Mouse (Mus musculus): ENCODE results near the gene Uts2r.
A peak's percentile ranks its signal among the peaks of the same experiment; 100 is the strongest.

Uts2r gene

DNA sequence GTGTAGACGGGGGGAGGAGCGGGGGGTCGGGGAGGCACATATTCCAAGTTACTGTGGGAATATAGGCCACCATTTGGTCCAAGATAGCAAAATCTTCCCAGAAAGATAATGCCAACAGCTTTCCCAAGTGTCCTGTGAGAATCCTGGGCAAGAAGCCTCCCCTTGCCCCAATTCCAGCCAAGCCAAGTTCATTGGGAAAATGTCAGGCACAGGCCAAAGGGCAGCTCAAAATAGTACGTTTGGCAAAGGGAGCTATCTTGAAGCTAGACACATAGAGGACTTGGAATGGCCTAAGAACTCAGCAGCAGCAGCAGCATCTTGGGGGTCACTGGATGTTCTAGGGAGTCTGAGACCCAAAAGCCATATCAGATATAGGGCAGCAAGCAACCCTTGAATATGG lies 3.7 kb downstream of the Uts2r start:
- no peak for DNase-seq (ENCODE audit: low spot score)

DNA sequence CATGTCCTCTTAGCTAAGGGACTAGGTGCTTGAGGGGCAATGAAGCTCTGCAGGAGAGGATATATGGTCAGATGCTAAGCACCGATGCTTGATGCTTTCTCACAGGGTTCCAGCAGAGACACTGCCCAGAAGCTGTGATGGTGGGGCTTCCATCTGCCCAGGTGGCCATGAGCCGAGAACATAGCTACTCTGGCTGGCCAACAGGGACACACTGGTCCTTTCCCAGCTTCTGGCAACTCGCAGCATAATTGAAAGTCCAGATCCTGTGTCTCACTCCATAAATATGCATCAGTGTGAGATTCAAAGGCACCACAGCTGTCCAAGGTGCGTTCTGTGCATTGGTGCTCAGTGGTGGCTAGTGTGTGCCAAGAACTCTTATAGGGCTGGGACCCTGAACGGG lies 13.1 kb downstream of the Uts2r start:
- DNase-seq (ENCODE audit: low spot score) = no peak

DNA sequence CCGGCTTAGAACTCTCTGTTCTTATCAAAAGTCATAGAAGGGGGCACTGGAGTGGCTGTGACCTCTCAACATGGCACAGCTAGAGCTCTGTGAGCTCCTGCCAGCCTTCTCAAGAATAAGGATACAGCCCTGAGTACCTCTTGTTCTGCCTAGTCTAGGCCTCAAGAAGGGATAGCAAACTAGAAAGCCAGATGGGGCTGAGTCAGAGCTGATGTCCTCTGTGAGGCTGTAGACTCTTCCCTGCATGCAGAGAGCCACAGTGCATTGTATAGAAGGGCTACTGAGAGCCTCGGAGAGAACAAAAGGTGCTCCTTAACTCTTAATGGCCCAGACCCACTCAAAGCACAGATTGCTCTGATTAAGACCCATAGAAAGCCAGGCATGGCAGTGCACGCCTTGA lies 14.2 kb downstream of the Uts2r start:
- DNase-seq (ENCODE audit: low spot score) = no peak

DNA sequence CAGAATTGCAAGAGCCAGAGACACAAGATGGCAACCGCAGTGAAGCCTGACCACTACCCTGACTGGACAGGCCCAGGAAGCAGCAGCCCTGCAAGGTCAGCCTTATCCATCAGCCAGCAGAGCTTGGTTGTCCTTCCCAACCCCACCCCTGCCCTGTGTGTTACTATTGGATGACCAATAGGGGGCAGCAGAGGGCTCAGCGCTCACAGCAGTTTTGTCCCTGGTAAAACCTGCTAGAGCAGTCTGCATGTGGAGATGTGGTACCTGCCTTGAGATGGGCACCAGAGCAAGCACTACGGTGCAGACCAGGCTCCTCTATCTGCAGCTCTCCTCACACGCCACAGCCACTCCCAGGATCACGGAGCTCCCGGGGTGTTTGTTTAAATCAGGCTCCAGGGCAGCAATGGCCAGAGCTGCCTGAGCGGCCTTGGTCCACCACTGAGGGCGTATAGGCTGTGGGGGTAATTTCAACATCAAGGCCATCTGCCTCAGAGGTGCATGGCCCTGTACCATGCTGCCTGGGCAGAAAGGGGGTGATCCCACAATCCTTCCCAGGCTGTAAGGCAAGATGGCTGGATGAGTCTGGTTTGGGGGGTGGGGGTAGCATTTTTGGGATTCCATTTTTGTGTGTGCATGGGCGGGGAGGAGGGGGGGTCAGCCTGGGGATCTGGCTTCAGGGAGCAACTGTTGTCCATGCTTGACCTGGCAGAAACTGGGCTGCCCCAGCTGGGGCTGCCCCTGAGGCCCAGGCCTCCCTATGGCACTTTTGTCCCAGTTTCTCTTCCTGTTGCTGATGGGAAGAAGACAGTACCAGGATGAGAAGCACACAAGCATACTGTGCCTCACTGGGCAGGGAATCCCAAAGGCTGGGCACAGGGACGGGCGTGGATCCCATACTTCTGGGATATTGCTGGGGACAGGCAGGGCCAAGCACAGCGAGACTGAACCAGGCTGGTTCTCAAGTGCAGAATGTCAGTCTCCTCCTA lies 16.5 kb downstream of the Uts2r start:
- peak; percentile 79 for DNase-seq (ENCODE audit: low spot score)

DNA sequence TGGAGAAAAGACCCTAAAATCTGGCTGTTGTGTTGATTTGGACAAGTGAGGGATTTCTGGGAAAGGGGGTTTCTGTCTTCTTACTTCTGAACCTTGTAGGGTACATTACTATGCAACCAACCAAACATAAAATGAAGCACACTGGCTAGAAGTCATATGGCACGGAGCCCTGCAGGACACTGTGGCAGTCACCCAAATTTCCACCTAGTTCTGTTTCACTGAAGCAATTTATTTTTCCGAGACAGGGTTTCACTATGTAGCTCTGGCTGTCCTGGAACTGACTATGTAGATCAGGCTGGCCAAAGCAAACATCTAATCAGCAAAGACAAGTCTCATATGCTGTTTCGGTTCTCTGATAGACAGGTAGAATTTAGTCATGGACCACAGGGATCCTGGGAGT lies 29.6 kb downstream of the Uts2r start:
- no peak for DNase-seq (ENCODE audit: low spot score)

DNA sequence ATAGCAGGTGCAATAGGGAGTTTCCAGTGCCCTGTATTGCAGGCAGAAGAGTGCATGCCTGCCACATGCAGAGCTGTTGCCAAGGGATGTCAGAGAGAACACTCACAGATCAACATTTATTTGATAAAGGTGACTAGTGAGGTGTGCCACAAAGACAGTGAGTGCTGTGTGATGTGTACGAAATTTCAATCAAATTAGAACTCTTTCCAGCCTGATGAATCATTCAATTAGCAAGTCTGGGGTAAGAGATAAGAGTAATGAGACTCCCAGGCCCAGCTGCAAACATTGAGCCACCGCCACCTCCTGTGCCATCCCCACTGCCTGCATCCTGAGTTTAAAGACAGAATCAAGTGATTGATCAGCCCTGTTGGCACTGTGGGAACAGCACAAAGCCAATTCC lies 32.7 kb downstream of the Uts2r start:
- DNase-seq (ENCODE audit: low spot score) = no peak

DNA sequence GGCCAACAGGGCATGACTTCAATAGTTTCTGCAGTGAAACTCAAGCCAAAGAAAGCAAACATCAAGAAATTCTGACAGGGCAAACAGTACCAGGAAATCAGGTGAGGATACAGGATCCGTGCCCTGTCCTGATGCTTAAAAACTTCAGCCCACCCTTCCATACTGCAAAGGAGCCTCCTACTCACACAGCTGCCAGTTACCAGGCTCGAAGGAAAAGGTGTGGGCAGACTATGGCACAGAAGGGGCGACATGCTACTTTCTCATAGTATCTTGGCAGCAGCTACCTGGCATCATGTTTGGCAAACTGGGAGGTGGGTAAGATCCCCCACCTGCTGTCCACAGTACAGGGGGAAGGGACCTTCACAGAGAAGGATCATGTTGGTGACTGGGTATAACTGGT lies 33.3 kb downstream of the Uts2r start:
- DNase-seq (ENCODE audit: low spot score) = no peak

DNA sequence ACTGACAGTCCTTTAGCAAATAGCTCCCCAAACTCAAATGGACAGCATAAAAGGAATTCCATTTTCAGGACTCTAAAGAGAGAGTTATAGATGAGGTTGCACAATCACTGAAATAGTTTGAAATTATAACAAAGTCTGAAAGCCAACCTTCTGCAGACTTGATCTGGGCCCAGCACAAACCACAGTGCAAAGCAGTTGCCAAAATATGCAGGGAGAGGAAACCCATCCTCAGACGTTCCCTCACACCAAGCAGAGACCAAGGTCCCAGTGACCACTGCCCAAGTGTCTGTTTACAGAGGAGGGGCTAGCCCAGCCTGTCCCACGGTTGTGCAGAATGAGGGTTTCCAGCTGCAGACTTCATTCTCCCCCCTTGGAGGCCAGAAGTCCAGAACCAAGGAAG lies 38.6 kb downstream of the Uts2r start:
- DNase-seq (ENCODE audit: low spot score) = no peak

DNA sequence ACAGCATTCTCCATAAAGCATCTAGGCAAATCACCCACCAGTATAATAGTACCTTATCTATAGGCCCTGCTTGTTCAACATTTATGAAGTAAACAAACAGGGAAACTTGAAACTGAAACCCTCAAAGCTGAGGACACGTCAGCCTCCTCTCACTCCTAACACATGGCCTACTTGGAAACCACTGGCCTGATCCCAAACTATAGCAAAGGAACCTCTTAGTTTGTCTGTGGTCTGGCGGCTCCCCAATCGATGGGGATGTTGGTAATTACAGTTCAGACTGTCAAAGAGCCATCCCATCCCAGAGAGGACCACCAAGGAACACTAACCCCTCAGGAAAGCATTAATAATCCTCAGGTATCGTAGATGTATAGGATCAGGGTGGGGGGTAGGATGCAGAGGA lies 39.8 kb downstream of the Uts2r start:
- no peak for DNase-seq (ENCODE audit: low spot score)

DNA sequence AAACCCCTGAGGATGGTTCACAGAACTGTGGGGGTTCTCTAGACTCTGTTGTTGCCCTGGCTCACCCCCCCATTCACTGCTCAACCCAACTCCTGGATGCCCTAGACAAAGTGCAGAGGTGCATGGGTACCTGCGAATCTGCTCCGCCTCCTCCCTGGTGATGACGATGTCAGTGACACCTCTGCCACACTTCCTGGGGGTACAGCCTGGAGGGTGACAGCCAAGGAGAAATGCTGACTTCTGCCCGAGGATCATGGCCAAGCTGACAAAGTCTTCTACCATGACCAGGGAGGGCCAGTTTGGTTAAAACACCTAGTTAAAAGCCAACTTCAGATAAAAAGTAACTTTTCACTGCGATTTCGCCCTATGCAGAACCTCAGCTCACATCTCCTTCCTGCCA lies 40.7 kb downstream of the Uts2r start:
- no peak for DNase-seq (ENCODE audit: low spot score)

DNA sequence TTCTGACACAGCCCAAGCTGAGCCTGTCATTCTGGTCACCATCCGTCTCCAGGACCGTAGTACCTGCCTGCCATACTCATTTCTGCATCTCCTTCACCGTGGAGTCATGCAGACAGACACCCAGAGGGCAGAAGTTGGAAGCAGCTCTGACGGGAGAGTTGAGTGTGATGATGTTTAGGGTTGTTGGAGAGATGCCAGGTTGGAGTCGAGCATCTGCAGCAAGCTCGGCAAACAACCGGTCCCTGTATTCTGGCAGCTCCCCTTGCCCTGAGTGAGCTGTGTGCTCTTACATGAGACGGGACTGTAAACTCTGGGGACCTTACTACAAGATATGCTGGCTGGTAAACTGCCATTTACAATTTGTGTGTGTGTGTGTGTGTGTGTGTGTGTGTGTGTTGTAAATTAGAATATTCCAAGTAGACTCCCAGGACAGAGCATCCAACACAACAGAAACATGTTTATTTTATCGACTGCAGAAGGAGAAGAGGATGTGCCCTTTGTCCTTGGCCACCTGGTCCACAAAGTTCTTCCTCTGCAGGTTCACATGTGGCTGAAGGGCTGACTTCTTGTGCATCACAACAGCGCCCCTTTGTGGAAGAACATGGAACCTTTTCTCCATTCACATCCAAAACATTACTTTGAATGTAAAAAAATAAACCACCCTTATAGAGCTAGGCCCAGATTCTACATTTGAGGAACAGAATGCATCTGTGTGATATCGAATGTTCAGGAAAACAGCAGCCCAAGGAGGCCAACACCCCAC lies 41.5 kb downstream of the Uts2r start:
- peak; percentile 54 for DNase-seq (ENCODE audit: low spot score)

DNA sequence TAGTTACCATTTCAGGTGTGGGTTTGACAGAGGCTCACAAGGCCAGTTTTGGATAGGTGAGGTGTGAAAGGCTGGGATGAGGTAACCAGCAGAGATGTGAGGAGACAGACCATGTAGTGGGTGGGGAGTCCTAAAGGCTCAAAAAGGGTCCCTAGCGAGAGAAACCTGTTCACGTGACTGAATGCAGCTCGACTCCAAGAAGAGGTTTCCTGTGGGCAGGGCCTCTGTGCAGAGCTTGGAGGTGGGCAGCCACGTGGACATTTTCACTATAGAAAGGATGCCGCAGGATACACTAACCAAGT lies 43.7 kb downstream of the Uts2r start:
- no peak for DNase-seq (ENCODE audit: low spot score)

DNA sequence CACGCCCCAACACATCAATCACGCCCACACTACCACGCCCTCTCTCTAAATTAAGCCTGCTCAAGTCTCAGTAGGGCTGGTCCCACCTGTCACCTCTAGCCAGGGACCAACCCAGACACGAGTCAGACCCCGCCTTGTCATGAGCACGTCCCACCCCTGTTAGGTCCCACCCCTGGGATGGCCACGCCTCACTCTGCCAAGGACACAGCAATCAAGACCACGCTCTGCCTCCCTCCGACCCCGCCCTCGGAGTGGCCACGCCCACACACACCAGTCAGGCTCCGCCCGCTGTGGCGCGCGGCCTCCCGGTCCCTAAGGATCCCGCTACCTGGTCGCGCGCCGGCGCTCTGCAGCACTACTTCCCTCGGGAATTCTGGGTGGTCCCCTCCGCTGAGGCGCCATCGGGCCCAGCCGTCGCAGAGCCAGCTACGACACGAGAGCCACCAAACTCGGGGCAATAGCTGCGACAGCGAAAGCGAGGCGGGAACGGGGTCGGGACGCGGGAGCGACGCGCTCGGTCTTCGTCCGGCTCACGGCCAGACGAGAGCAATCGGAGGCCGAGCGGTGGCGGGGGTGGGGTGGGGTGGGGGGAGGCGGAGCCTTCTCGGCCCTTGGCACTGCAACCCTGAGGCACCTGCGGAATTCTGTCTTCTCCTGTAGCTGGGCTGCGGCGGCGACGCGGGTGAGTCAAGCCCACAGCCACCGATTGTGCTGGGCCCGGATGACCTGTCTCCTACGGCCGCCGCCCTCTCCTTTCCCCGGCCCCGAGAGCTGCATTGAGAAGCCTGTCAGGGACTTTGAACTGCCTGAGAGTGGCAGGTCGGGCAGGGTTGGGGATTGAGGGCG lies 44.3 kb downstream of the Uts2r start, which contains the start of the genes Hexdc and Ogfod3:
TSS of gene Hexdc (plus strand) at position 273 of the 846 bp plus-strand sequence.
TSS of gene Ogfod3 (minus strand) at position 551 of the 846 bp plus-strand sequence.
- peak; percentile 97 for DNase-seq (ENCODE audit: low spot score)

All from embryo, embryonic 10.5 days (tissue).